Mouse (Mus musculus) MEL-GATA-1-ER (cell line): ENCODE data around the gene Chrna3.

ENCODE experiments used
- DNase-seq: peaks from one replicate; pipeline ENCODE4 v3.0.0-alpha.2; 2012; ENCODE audit warnings: low read depth; ENCODE audit errors: extremely low read depth

Gene Chrna3

GRCm38 (mm10) chr9:55003609-55004008 is 22.8 kb downstream of the Chrna3 start:
- no peak for DNase-seq

DNA sequence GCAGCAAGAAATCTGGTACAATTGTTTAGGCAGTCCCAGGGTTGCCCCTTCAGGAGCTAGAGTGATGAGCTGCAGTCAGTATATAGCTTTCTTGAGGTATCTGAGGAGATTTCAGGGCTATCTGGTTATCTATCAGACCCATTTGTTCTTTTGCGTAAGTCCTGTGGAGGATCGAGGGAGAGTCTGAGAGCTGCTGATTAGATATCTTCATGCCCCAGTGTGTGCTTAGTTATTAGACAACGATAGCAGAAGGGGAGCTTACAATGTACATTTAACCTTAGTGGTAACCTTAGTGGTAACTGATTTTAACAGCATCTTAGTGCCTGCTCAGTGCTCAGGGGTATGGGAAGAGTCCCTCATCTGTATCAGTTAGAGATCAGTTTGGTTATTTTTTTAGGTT is 30.7 kb downstream of the Chrna3 start:
- DNase-seq, result no peak

GRCm38 (mm10) chr9:54994381-54994780 is 32.0 kb downstream of the Chrna3 start:
- no peak for DNase-seq

GRCm38 (mm10) chr9:54990362-54990761 is 36.0 kb downstream of the Chrna3 start:
- DNase-seq, result no peak

GRCm38 (mm10) chr9:54982401-54982800 is 44.0 kb downstream of the Chrna3 start:
- DNase-seq, result no peak

GRCm38 (mm10) chr9:54981291-54982191 is 44.8 kb downstream of the Chrna3 start:
- no peak for DNase-seq

DNA sequence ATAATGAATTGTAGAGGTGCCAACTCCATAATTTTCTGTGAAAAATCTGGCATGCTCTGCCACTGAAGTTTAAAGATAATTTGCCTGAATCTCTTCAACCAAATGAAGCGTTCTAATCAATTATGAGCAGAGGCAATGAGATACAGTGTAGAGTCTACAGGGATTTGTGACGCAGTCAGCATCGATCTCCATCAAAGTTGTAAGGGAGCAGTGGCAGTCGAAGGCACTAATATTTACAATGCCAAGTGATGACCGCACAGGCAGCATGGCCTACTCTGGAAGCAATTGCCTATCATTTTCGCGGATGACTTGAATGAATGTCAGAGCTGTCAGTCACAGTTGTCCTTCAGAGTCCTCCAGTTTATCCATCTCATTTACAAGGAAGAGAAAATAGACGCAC is 45.7 kb downstream of the Chrna3 start, which contains the start of gene Chrna5:
Chrna5 (plus strand) TSS at position 207 of the 400 bp plus-strand sequence.
- DNase-seq, result no peak

DNA sequence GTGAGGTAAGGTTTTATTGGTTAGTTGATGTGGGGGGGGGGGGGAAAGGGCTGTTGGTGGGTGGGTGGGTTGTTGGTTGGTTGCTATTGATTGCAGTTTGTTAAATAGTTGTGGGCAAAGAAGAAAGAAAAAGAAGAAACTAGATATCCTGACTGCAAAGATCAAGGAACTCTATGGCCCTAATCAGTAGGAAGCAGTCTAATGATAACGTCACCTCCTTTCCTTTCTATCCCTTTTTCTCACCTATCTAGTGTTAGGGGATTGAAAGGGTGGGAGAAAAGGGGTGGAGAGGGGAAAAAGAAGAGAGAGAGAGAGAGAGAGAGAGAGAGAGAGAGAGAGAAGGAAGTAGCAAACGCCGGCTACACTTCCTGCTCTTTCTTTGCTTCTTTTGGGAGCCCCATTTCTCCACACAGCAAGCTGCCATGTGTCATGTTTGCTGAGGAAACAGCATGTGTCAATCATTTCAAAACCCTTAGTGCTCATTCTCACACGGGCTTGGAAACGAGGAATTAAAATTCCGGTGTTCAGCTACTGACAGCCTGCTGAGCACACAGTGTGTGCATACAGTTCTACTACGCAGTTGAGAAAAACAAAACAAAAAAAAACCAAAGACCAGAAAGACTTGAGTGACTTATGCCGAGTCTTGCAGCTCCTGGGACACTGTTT is 56.3 kb downstream of the Chrna3 start:
- DNase-seq, result no peak

- no peak for DNase-seq
Observed at GRCm38 (mm10) chr9:54963669-54964068, 62.7 kb downstream of the Chrna3 start.

DNA sequence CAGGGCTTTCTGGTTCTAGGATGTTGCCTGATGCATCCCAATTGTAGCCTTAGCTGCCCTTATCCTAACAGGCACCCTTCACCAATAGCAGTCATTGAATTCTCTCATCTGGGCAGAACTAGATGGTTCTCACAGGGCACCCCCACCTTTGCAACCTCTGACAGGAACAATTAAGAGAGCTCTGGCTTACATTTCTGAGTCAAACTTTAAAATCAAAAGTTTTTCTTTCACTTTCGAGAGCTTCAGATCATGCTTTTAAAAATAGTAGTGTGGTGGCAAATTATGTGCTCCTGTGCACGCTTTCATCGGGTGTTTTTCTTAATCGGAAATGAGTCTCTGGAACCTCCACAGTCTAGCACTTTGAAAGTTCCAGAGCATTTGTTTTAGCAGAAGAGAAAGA is 65.3 kb downstream of the Chrna3 start:
- DNase-seq, result no peak
